Comparison of ENCODE assay signal across 11 mouse cellular contexts in the genomic region with DNA sequence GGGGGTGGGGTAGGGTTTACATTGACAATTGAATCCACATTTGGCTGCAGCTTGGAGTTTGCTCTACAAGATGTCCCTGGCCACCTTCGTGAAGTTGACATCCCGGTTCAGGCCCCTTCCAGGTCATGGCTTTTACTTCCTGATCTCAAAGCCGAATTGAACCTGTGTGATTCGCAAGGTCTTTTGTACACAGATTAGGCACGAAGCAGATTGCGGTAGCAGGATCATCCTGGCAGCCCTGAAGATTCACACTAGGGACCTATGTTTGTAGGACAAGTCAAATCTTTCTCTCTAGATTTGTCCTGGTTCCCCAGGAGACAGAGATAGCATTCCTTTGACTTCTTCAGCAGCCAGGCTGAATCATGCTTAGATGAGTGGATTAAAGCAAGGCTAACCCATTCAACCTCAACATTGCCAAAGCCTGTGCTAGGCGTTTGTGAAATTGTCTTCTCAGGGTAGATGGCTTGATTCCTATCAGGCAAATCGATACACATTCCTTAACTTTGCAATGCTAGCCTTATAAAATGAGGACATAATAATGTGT.
A peak's percentile ranks its signal among the peaks of the same experiment; 100 is the strongest.
DNase-seq lines count a peak whose midpoint lies in the region; ATAC-seq and TF ChIP-seq lines count a peak whose summit lies in the region.
"Had no signal": no experiment of that assay in that cellular context is flagged by ENCODE, and none has a peak within 500 bp of the region (broad histone marks: within the 10 kb centered on the region; RNA-seq: fewer than 3 reads in every experiment).

No protein-coding gene starts in this region.

- WGBS in heart, embryonic 11.5 days (ENCODE audit: insufficient replicate concordance): 35% methylated on average over 8 of the region's 8 CpGs
- 22% methylated on average over 8 of the region's 8 CpGs for WGBS in forebrain, embryonic 16.5 days
- WGBS in liver, embryonic 15.5 days (ENCODE audit: insufficient replicate concordance): 43% methylated on average over 8 of the region's 8 CpGs
- WGBS in thymus, adult 2 months: 92% methylated on average over 8 of the region's 8 CpGs

- H3K9ac ChIP-seq in heart, embryonic 11.5 days (ENCODE audit: low read depth, low read length): no peak overlapping the region
- 0 out of 2 replicates have a peak overlapping the region, but pooled peaks have one; percentile 20 for H3K9ac ChIP-seq in forebrain, embryonic 16.5 days (replicated peaks; ENCODE audit: low read depth, low read length)
- no peak overlapping the region for H3K9ac ChIP-seq in liver, embryonic 15.5 days

- no peak overlapping the region for H3K4me3 ChIP-seq in heart, embryonic 11.5 days (ENCODE audit: low read depth, low read length)
- H3K4me3 ChIP-seq in forebrain, embryonic 16.5 days (replicated peaks; ENCODE audit: low read length): no peak overlapping the region
- H3K4me3 ChIP-seq in liver, embryonic 15.5 days (replicated peaks): no peak overlapping the region
- no peak overlapping the region for H3K4me3 ChIP-seq in thymus, adult 2 months (ENCODE audit: control insufficient read depth, insufficient read depth, low read length)

- peak overlapping the region; percentile 79; the same call in 1 of the 2 replicates for H3K4me2 ChIP-seq in heart, embryonic 11.5 days
- H3K4me2 ChIP-seq in forebrain, embryonic 16.5 days (ENCODE audit: low read length): no peak overlapping the region
- peak overlapping the region; percentile 69 for H3K4me2 ChIP-seq in liver, embryonic 15.5 days

- H3K9me3 ChIP-seq in heart, embryonic 11.5 days (replicated peaks; ENCODE audit: control insufficient read depth, low read length): no peaks in the 10 kb centered on the region
- no peaks in the 10 kb centered on the region for H3K9me3 ChIP-seq in forebrain, embryonic 16.5 days (ENCODE audit: control insufficient read depth, low read length)
- H3K9me3 ChIP-seq in liver, embryonic 15.5 days (replicated peaks): no peaks in the 10 kb centered on the region
- H3K9me3 ChIP-seq: kidney, embryonic 15.5 days; megakaryocyte, embryonic 14.5 days had no signal

- ATAC-seq in heart, embryonic 11.5 days (replicated peaks; ENCODE audit: insufficient number of reproducible peaks, low FRiP score, low TSS enrichment): no peak
- no peak for ATAC-seq in forebrain, embryonic 16.5 days
- no peak for ATAC-seq in liver, embryonic 15.5 days (ENCODE audit: insufficient read depth)

- H3K4me1 ChIP-seq in heart, embryonic 11.5 days (ENCODE audit: control insufficient read depth, insufficient read depth, low read length): peaks cover 12% of the 10 kb centered on the region
- H3K4me1 ChIP-seq in forebrain, embryonic 16.5 days (replicated peaks; ENCODE audit: control insufficient read depth, insufficient read depth, low read length): peaks cover 39% of the 10 kb centered on the region
- peaks cover 20% of the 10 kb centered on the region; the same call in 1 of the 2 replicates for H3K4me1 ChIP-seq in liver, embryonic 15.5 days (replicated peaks)
- H3K4me1 ChIP-seq in thymus, adult 2 months (replicated peaks; ENCODE audit: control insufficient read depth, insufficient read depth, low read length): peaks cover 9% of the 10 kb centered on the region

- H3K36me3 ChIP-seq in heart, embryonic 11.5 days (ENCODE audit: control insufficient read depth, insufficient read depth, low read length): no peaks in the 10 kb centered on the region
- no peaks in the 10 kb centered on the region for H3K36me3 ChIP-seq in forebrain, embryonic 16.5 days (ENCODE audit: control insufficient read depth, insufficient read depth)
- H3K36me3 ChIP-seq in liver, embryonic 15.5 days (replicated peaks): no peaks in the 10 kb centered on the region
- H3K36me3 ChIP-seq in thymus, adult 2 months (ENCODE audit: control insufficient read depth, insufficient read depth, low read length): no peaks in the 10 kb centered on the region
- H3K36me3 ChIP-seq: kidney, embryonic 15.5 days had no signal

- TF ChIP-seq POLR2A in thymus, adult 2 months (IDR thresholded peaks at IDR 0.05; ENCODE audit: control insufficient read depth, extremely low read depth, insufficient read depth, low read length, poor library complexity): no peak

- TF ChIP-seq CTCF in thymus, adult 2 months (IDR thresholded peaks at IDR 0.05; ENCODE audit: borderline replicate concordance, control insufficient read depth, extremely low read depth, insufficient read depth, low read length, poor library complexity): no peak

- no peak for DNase-seq in heart, adult 18-20 months
- DNase-seq in embryo, embryonic 10 days (ENCODE audit: low spot score): peak; percentile 48
- DNase-seq in c-Kit-positive CD71-positive TER-119-positive erythroid progenitor cells, embryonic 14.5 days (ENCODE audit: low spot score): no peak
- no peak for DNase-seq in thymus, adult 2 months
- DNase-seq in thymus, postnatal 10 days (ENCODE audit: low spot score in 2 of 2): no peak
- DNase-seq: adrenal gland, postnatal 25 days had no signal

- 0 out of 2 replicates have a peak, but pooled peaks cover 3% of the 10 kb centered on the region for H3K27me3 ChIP-seq in heart, embryonic 11.5 days (ENCODE audit: control insufficient read depth, insufficient read depth, low read length)
- H3K27me3 ChIP-seq in forebrain, embryonic 16.5 days (replicated peaks; ENCODE audit: control insufficient read depth, insufficient read depth, low read length): no peaks in the 10 kb centered on the region
- peaks cover 49% of the 10 kb centered on the region for H3K27me3 ChIP-seq in liver, embryonic 15.5 days
- H3K27me3 ChIP-seq in thymus, adult 2 months (ENCODE audit: control insufficient read depth, insufficient read depth, low read length): no peaks in the 10 kb centered on the region
- H3K27me3 ChIP-seq: kidney, embryonic 15.5 days had no signal

- no peak overlapping the region for H3K27ac ChIP-seq in heart, embryonic 11.5 days (ENCODE audit: low read depth, low read length)
- no peak overlapping the region for H3K27ac ChIP-seq in forebrain, embryonic 16.5 days (ENCODE audit: low read length)
- no peak overlapping the region for H3K27ac ChIP-seq in liver, embryonic 15.5 days (replicated peaks)
- H3K27ac ChIP-seq in thymus, adult 2 months (ENCODE audit: control insufficient read depth, insufficient read depth, low read length): no peak overlapping the region
